Mouse (Mus musculus) cerebellum, adult 11 months (tissue): ENCODE data around the gene Htr2b.

Source experiments
- DNase-seq: peaks from one replicate; pipeline ENCODE4 v3.0.0; 2022

Htr2b gene

DNA sequence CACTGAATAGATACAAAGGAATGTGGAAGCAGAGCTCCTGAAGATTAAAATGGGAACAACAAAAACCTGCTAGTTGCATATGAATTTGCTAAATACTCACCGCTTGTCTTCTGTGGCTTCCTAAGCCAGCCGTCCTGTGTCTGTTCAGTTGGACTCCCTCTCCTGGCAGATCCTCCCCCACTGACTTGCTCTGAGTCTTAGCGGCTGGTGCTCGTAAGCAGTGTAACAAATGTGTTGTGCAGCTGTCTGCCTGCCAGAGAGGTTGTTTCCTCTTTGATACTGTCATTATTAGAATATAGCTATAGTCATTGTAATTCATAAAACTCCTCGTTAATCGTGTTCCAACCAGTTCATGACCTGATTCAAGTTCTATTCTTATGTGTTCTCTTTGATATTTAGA lies at the start of gene Htr2b:
Gene Htr2b, minus strand, starts transcription at position 192 of the 400 bp plus-strand sequence.
- DNase-seq, result no peak

DNA sequence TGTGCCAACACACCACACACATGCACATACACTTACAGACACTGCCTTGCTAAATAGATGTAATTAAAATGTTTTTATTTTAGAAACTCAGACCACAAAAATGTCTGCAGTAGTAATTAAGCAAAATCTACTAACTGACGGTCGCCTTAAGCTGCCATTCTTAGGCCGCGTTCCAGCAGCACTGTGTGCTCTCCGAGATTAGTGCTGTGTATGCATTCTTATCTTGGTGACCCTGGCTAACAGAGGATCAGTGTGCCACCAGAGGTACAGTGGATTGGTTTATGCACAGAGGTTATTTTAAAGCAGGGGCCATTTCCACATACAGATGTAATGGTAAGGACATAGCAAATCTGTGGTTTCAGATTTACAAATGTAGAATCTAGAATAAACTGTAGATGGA lies 49.3 kb upstream of the Htr2b start:
- no peak for DNase-seq

DNA sequence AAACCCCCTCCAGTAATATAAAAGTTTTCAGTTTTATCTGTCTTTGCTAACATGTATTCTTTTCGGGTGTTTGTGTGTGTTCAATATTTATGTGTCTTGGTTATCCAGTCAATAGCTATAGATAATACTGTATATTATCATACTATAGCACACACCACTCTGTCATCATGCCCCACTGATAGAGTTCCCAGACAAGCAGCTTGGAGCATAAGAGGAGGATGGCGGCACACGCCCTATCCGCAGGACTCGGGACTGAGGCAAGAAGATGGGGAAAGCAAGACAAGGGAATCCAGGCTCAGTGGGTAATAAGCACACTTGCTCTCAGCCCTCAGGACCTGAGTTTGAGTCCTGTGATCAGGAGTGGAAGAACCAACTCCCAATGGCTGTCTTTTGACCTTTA lies 48.7 kb upstream of the Htr2b start:
- no peak for DNase-seq

DNA sequence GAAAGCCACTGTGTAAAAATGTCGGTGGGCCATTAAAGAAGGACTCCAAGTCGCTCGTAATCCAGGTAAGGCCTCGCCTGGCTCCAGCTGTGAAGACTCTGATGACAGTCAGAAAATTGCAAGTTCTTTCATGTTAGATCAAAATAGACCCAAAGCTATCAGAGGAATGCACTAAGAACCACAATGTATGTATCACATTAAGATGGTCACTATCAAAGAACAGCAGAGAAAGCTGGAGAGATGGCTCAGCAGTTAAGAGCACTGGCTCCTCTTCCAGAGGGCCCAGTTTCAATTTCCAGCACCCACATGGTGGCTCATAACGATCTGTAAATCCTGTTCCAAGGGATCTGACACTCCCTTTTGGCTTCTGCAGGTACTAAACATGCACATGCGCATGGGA lies 48.3 kb upstream of the Htr2b start:
- DNase-seq, result no peak

DNA sequence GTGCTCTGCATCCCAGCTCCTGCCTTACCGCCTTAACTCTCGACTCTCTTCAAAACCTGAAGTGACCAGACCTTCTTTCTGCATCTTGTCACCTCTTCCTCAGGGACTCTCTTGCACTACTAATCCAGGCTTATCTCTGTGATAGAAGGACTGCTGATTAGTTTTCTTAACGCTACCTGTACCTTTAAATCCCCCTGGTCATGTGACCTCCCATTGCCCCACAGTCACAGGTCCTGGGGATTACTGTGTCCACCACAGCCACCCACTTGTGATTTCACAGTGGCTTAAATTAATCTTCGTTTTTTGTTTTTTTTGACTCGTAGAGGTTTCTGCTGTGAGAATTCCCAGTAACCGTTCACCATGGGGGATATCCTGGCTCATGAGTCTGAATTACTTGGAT lies 44.8 kb upstream of the Htr2b start:
- no peak for DNase-seq

DNA sequence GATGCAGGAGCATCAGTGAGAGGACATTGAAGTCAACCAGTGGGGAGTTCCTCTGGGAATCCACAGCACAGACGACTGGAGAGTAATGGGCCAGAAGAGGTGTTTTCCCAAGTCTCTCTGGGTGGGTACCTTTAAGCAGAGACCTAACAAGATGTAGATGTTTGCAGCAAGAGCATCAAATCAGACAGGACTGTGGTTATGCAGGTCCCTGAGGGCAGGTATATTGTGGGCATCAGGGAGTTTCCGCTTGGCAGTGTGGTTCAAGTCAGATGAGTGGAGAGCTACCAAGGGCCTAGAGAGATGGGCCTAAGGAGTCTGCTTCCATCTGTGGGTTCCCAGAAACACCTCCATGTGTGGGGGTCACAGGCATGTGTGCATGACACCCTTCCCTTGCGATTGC lies 44.3 kb upstream of the Htr2b start:
- no peak for DNase-seq

DNA sequence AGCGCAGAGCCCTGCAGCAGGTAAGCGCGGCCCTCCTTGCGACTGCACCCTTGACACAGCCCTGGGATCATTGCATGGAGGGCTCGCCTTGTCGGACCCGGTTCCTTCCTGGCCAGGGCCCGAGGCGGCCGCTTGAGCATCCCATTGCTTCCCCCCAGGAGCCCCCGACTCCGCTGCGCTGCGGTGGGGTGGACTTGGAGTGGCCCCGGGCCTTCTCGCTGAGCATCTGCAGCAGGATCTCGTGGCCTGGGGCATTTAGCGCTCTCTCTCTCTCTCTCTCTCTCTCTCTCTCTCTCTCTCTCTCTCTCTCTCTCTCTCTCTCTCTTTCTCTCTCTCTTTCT lies 43.0 kb upstream of the Htr2b start:
- no peak for DNase-seq

DNA sequence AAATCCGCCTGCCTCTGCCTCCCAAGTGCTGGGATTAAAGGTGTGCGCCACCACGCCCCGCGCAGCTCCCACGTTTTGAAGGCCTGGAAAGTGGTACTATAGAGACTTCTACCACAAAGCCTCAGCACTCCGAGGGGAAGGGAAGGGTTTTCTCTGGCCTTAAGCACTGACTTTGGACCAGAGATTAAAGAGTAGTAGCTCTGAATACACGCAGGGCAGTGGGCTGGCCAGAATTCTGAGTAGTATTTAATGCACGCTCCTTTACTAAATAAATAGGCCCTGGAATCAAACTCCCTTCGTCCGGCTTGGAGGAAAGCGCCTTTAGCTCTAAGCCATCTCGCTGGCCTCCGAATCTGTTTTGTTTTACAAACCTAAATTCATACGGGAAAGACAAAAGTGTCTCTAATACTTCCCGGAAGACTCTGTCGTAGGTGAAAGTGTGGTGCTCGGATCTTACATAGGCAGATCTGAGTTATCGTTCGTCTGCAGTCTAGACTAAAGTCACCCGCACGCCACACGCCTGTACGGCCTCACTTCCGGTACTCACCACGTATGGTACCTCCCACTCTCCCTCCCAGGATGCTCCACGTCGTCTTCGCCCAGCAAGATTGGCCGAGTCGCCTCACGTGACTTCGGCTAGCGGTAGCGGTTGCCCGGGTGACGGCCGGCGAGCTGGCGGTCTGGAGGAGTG lies 42.5 kb upstream of the Htr2b start, which contains the start of gene Armc9:
Gene Armc9, plus strand, starts transcription at position 648 of the 691 bp plus-strand sequence.
- peak; percentile 89 for DNase-seq

DNA sequence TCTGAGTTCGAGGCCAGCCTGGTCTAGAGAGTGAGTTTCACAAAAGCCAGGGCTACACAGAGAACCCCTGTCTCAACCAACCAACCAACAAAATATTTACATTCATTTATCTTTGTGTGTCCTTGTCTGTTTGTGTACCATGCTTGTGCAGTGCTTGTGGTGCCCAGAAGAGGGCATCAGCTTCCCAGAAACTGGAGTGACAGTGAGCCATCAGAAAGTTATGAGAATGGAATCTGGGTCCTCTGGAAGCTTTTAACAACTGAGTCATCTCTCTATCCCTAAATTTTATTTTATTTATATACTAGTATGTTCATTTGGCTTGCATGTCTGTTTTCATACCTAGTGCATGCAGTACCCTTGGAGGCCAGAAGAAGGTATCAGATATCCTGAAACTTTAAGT lies 40.8 kb upstream of the Htr2b start:
- no peak for DNase-seq

DNA sequence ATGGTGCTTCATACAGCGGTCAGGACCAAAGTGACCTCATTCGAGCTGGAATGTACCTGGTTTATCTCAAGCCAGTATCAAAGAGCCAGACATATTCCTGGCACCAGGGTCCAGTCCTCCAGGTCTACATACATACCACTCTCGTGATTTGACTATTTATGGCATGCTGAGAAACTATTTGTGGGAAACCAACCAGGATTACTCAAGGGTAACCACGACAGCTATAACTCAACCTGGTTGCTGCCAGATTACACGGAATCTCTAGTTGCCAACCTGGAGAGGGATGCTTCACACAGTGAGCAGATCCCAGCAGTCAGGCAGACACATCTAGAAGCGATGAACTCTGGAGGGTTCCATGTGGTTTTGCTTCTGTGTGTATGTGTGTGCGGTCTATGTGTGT lies 39.6 kb upstream of the Htr2b start:
- no peak for DNase-seq

DNA sequence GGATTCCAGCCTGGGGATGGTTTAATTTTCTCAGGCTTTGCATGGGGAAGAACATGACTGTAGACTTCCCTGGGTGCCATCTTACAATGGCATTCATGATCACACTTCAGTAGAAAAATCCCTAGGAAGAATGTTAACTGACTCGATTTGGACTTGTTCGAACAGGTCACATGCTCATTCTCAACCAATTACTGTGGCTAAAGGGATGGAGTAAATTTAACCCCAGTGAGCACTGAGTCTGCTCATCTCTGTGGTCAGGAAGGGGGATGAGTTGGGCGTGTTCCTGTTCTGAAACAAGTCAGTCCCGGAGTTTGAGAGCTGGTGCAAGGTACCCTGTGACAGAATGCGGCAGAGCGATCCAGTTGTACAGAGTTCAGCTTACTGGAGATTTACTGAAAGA lies 39.2 kb upstream of the Htr2b start:
- DNase-seq, result no peak

DNA sequence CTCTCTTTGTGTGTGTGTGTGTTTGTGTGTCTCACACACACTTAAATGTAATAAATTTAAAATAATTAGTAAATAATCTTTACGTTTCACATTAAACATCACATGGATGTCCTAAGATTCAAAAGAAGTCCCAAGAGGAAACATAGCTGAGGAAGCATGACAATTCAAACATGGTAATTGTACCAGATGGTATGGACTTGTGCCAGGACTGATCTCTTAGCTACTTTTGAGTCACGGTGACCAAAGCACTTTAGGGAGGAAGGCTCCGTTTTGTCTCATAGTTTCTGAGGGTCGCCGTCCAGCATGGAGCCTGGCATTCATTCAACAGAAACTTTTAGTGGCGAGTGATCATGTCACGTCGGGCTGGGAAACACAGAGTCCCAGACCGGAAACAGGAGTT lies 36.4 kb upstream of the Htr2b start:
- DNase-seq, result no peak

DNA sequence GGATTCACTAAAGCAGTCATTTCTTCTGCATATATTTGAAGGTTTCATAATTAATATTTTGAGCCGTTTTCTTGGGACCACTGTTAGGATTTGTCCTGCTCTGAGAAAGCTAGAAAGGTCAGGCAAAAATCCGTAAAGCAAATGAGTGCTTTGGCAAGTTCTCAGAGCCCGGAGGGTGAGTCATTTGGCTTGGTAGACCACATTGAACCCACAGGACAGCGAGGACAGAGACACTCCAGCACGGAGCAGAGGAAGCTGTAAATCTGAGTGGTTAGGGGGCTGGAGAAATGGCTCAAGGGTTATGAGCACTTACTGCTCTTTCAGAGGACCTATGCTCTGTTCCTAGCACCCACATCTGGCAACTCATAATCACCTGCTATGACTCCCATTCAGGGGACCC lies 35.8 kb upstream of the Htr2b start:
- DNase-seq, result no peak

DNA sequence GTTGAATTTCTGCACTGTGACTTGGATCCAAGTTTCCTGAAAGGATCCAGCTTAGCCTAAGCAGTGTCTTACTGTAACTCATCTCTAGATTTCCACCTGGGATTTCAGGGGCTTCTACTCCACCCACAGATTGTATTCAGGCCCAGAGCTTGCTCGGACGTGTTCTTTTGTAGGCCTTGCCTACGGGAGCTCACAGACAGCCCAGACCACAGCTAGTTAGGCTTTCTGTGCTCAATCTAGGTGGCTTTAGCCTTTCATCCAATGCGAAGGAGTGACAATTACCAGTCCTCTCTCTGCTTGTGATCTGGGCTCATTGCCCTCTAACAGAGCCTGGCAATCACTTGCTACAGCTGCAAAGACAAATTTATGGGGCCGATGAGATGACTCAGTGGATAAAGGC lies 34.5 kb upstream of the Htr2b start:
- DNase-seq, result no peak

DNA sequence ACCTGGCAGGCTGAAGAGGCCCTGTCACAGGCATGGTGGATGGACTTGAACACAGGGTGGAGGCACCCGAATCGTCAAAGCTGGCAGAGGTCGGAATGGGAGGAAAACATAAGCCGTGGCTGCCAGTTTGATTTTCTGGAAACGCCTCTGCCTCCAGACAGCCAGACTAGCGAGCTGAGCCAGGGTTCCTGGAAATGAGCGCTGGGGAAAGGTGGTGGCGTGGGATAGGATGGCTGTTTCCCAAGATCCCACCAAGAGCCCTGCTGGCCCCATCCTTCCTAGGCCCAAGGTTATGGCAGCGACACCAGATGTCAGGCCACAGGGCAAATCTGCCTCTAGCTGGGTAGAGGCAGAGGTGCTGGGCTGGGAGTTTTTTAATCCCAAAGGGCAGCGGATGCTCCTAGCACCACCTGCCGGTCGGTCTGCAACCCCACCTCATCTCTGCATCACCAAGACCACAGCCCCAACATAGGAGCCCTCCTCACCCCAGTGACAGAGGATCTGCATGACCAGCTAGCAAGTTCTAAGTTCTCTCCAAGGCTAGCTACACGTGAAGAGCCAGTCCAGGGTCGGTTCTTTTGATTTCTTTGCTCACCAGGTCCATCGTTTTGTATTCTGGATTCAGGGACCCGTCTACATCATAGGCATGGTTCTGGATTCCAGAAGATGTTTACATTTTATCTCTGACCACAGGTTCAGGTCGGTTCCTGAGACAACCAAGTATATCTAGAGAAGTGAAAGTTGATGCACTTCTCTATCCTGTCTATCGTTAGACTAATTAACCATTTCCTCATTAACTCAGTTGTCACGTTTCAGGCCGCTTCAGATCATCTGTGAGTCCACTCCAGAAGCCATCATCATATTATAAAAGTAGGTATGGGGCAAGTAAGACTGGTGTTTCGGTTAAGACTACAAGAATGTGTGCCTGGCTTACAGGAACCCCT lies 32.5 kb upstream of the Htr2b start:
- no peak for DNase-seq

DNA sequence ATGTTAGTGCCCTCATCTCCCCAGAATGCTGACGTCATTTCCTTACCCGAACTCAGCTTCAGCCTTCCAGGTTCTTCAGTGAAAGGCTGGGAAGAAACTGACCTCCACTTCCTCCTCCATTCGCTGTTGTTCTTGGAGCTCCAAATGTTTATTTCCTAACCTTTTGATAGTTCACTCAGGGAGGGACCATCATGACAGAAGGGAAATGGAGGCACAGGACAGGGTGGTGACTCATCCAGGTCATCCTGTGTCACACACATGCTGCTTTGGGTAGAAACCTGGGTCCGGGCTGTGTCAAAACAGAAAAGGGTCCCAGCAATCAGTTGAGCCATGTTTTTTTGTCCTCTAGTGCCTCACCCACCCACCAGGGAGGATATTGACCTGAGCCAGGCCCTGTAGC lies 31.4 kb upstream of the Htr2b start:
- DNase-seq, result no peak

DNA sequence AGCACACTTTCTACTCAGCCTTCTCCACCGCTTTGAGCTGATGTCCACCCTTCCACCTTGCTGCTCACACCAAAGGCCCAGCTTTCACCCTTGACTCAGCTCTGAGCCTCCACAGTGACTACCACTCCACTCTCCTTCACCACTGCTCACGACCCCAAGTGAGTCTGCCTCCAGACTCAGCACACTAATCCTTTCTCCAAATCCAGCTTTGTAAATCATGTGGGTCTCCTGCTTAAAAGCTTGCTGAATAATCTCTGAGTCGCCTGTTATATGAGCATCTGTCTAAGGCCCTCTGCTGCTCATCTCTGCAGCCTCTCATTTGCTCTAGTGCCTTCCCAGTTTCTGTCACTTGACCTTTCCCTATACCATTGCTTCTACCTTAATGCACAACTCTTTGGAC lies 29.3 kb upstream of the Htr2b start:
- DNase-seq, result no peak

DNA sequence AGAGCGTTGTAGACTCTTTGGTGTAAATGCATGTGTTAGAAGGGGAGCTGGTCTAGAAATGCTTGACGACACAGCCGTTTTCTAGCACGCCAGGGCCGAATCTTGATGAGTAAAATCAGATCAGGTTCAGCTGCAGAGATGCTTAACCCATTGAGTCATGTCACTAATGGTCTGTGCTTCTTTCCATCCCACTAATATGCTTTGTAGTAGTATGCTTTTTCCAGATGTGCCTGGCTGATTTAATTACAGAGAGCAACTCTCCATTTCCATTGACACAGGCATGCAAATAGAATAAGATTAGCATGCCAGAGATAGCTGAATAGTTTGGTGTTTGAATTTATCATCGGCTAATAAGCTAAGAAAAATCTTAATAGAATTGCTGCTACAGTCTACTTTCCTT lies 23.5 kb upstream of the Htr2b start:
- no peak for DNase-seq

DNA sequence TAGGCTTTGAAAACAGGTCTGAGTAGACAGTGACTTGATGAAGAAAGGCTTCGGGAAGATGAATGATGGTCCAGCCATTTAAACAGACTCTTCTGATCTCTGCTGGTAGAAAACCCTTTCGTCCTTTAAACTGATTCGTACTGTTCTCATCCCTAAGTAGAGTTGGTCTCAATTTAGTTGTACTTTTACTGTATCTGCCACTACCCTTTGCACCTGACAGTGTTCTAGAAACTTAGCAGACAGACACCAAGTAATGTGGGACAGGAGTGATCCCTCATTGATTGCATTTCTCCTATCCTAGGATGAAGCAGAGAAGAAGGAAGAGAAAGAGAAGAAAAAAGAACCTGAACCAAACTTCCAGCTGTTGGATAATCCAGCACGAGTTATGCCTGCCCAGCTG lies 21.6 kb upstream of the Htr2b start, which contains the start of gene Gm21972:
Gene Gm21972, plus strand, starts transcription at position 301 of the 400 bp plus-strand sequence.
- no peak for DNase-seq

DNA sequence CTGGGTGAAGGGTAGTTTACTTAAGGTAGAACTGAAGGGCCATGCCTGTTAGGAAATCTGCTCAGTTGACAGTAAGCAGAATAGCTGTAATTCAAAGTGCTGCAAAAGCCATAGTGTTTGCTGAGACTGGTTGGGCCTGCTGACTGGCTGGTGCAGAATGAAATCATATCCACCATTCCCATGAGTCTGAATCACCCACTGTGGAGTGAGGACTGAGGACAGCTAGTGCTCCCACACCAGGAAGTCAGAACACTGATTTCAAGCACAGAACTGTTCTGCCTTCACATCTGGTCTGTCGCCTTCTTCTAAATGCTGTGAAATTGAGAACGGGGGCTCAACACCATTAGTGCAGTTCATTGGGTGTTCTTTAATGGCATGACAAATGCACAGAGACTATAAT lies 14.3 kb upstream of the Htr2b start:
- no peak for DNase-seq

DNA sequence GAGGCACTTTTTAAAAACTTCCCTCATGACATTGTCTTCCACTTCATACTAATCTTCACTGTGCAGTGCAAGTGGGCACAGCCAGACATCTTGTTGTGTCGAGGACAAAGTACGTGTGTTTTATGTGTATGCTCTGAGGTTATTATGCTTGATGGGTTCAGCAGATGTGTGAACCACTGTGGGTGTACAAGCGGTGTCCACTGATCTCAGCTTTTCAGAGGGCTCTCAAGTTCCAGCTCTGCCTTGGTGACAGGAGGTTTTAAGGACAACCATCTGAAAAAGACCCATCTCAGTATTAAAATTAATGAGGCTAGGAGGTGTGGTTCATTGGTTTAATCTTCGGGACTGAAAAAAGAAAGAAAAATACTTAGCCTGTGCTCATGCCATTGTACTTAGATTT lies 7.8 kb upstream of the Htr2b start:
- DNase-seq, result no peak

DNA sequence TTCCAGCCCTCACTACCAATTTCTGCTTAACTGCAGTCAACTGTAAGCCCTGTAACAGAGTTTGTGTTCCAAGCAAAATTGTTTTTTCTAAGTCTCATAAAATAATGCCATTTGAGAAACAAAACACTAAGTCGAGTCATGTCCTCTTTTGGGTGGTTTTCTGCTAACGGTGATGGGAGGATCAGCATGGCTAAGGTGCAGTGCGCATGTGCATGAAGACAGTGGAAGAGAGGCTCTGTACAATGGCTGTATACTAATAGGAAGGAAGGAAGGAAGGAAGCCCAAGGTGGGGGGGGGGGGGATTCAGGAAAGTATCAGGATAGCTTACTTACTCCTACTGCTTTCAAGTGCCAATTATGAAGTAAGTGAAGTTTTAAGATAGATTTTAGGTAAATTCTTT lies 2.4 kb upstream of the Htr2b start:
- no peak for DNase-seq

DNA sequence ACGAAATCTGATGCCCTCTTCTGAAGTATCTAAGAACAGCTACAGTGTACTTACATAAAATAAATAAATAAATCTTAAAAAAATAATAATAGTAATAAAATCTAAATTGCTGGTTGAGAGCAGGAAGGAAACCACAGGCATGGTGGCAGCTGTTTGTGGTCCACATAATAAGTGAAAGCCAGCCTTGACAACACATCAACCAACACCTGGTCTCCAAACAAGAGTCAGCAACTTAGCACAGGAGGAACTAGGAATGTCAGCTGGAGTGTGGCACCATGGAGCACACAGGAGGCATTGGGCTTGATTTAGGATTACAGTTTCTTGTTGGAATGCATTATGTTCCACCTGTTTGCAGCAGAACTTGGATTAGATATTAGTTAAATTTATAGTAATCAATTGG lies 6.7 kb downstream of the Htr2b start:
- DNase-seq, result no peak

DNA sequence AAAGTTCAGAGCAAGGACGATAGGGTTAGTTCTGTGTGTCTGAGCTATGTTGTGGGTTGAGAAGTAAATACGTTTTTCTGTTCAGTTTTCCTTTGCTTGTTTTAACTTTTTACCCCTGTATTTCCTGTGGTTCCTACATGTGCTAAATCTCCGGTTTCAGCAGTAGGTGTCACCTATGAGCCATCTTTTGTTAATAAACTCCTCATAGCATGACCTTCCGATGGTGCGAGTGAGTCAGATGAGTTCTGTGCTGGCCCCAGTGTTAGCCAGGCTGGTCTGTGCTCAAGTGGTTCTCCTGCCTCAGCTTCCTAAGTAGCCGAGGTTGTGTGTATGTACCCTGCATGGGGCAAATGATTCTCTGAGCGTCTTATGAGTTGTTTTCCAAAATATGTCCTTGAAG lies 17.4 kb downstream of the Htr2b start:
- DNase-seq, result no peak

DNA sequence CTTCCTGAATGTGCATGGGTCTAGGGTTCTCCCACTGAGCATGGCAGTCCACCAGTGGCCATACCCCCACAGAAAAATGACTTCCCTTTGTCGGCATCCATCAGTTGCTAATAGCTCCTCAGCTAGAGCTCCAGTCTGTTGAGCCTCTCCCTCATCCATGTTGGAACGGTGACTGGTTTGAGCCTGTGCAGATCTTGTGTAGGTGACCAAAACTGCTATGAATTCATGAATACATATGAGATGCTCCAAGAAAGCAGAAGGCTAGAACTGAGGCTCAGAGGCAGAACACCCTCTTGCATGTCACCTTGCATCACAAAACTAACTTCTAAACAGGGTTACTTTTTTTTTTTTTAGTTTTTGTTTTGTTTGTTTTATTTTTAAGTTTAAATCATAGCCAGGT lies 35.2 kb downstream of the Htr2b start:
- no peak for DNase-seq
